In the genomic region with DNA sequence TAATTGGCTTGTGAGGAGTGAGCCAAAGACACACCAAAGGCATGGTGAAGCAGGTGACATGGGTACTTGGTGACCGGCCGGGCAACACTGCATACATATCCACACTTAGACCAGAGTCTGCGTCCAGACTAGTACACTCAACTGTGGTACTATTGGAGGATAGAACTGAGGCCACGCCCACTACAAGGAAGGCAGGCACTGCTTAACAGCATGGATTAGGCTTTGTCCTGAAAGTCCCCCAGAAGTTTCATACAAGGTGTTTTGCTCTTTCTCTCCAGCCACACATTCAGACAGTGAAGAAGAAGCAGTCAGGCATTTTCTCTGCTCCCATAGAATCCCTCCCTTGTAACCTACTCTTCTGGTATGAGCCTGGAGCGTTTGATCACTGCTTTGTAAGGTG, we compare ENCODE assay signal across 8 mouse cellular contexts. TPM values are rescaled to one million over a fixed set of nuclear protein-coding genes. Genes with fewer than 3 reads are reported as not detected.
DNase-seq lines count a peak whose midpoint lies in the region; ATAC-seq and TF ChIP-seq lines count a peak whose summit lies in the region.

No protein-coding gene starts in this region.

- H3K4me3 ChIP-seq in limb, embryonic 14.5 days (replicated peaks; ENCODE audit: low read length) = peak overlapping the region; percentile 57
- peak overlapping the region; percentile 64 for H3K4me3 ChIP-seq in midbrain, embryonic 14.5 days (replicated peaks; ENCODE audit: low read depth, low read length)

- peak; percentile 64; the same call in 1 of the 2 replicates for TF ChIP-seq POLR2A in limb, embryonic 14.5 days (IDR thresholded peaks at IDR 0.05; ENCODE audit: borderline replicate concordance, extremely low read depth, insufficient read depth, insufficient read length)

- peaks cover 4% of the 10 kb centered on the region for H3K4me1 ChIP-seq in limb, embryonic 14.5 days (ENCODE audit: control insufficient read depth, insufficient read depth, low read length)
- peaks cover 2% of the 10 kb centered on the region; the same call in 1 of the 2 replicates for H3K4me1 ChIP-seq in midbrain, embryonic 14.5 days (ENCODE audit: control insufficient read depth, insufficient read depth, low read length)

- ATAC-seq in limb, embryonic 14.5 days (ENCODE audit: low FRiP score, low read depth) = peak; percentile 53
- ATAC-seq in midbrain, embryonic 14.5 days (ENCODE audit: low FRiP score, low TSS enrichment) = peak; percentile 81

- 1% methylated on average over 5 of the region's 5 CpGs for WGBS in limb, embryonic 14.5 days
- 2% methylated on average over 5 of the region's 5 CpGs for WGBS in midbrain, embryonic 14.5 days

- peak; percentile 6 to 18 for DNase-seq in gastrocnemius, adult 8-10 months (ENCODE audit: low spot score in 2 of 2)
- no peak for DNase-seq in gastrocnemius, adult 18-20 months (ENCODE audit: low spot score)
- peak; percentile 32 to 35 for DNase-seq in cerebellum, postnatal 36 days
- peak; percentile 23 for DNase-seq in gastrocnemius, postnatal 10 days
- DNase-seq in hindlimb bud, embryonic 11.5 days (ENCODE audit: extremely low spot score, low read depth, low spot score) = peak; percentile 54
- peak; percentile 85 for DNase-seq in limb, embryonic 14.5 days (ENCODE audit: low spot score)
- DNase-seq in midbrain, embryonic 14.5 days = peak; percentile 84
- peak; percentile 54 to 60 for DNase-seq in spleen, postnatal 36 days (ENCODE audit: low spot score in 2 of 2)

- H3K9ac ChIP-seq in limb, embryonic 14.5 days (ENCODE audit: low read depth, low read length, severe bottlenecking) = peak overlapping the region; percentile 78
- H3K9ac ChIP-seq in midbrain, embryonic 14.5 days (replicated peaks; ENCODE audit: low read length) = peak overlapping the region; percentile 89

- H3K9me3 ChIP-seq in limb, embryonic 14.5 days (ENCODE audit: control insufficient read depth, low read length) = no peaks in the 10 kb centered on the region
- no peaks in the 10 kb centered on the region for H3K9me3 ChIP-seq in midbrain, embryonic 14.5 days (ENCODE audit: control insufficient read depth, low read length)

- peaks cover 28% of the 10 kb centered on the region for H3K36me3 ChIP-seq in limb, embryonic 14.5 days (ENCODE audit: control insufficient read depth, insufficient read depth, low read length)
- H3K36me3 ChIP-seq in midbrain, embryonic 14.5 days (ENCODE audit: control insufficient read depth, insufficient read depth, low read length) = peaks cover 25% of the 10 kb centered on the region

- H3K27ac ChIP-seq in limb, embryonic 14.5 days (replicated peaks; ENCODE audit: low read depth, low read length) = peak overlapping the region; percentile 95
- peak overlapping the region; percentile 92 for H3K27ac ChIP-seq in midbrain, embryonic 14.5 days (replicated peaks; ENCODE audit: low read depth, low read length)

- peak overlapping the region; percentile 89 for H3K4me2 ChIP-seq in limb, embryonic 14.5 days (replicated peaks; ENCODE audit: low read depth, low read length, severe bottlenecking)
- H3K4me2 ChIP-seq in midbrain, embryonic 14.5 days (ENCODE audit: low read length) = peak overlapping the region; percentile 74

- H3K27me3 ChIP-seq in limb, embryonic 14.5 days (ENCODE audit: control insufficient read depth, insufficient read depth, low read length) = no peaks in the 10 kb centered on the region
- H3K27me3 ChIP-seq in midbrain, embryonic 14.5 days (ENCODE audit: control insufficient read depth, insufficient read depth, low read length) = no peaks in the 10 kb centered on the region

RNA-seq across cellular contexts. Expression of gene Gtf3c6, which starts 1.2 kb away (rescaled TPM):
- 10 to 100 TPM; 19.8 to 32.6 (median 25.5) TPM for total RNA-seq in gastrocnemius, adult 8-10 months (2022)
- 10 to 100 TPM; 27.1 to 34.8 TPM for total RNA-seq in gastrocnemius, adult 18-20 months (2021)
- total RNA-seq in gastrocnemius, postnatal 10 days (2021) = 10 to 100 TPM; 28.2 to 30.1 TPM
- polyA plus RNA-seq in limb, embryonic 14.5 days (2012; rRNA removed) = 25.2 and 47.9 TPM in 2 replicates
- 88.6 and 91.4 TPM in 2 replicates for polyA plus RNA-seq in limb, embryonic 14.5 days (2014; fragmentation: Nextera tagmentation; extraction: Ambion mirVana)
- 86.6 and 91.5 TPM in 2 replicates for polyA plus RNA-seq in midbrain, embryonic 14.5 days (2014; fragmentation: Nextera tagmentation; extraction: Ambion mirVana)

RNA-seq across cellular contexts. Expression of gene Rpf2, which starts 9.9 kb away (rescaled TPM):
- total RNA-seq in gastrocnemius, adult 8-10 months (2022) = 10 to 100 TPM; 14.0 to 19.3 (median 18.6) TPM
- 10 to 100 TPM; 15.6 to 16.1 TPM for total RNA-seq in gastrocnemius, adult 18-20 months (2021)
- total RNA-seq in gastrocnemius, postnatal 10 days (2021) = 10 to 100 TPM; 18.7 to 20.3 TPM
- 16.8 and 25.0 TPM in 2 replicates for polyA plus RNA-seq in limb, embryonic 14.5 days (2012; rRNA removed)
- 54.5 TPM in 2 replicates for polyA plus RNA-seq in limb, embryonic 14.5 days (2014; fragmentation: Nextera tagmentation; extraction: Ambion mirVana)
- 68.2 and 73.7 TPM in 2 replicates for polyA plus RNA-seq in midbrain, embryonic 14.5 days (2014; fragmentation: Nextera tagmentation; extraction: Ambion mirVana)

RNA-seq across cellular contexts. Expression of gene Amd1, which starts 45.3 kb away (rescaled TPM):
- total RNA-seq in gastrocnemius, adult 8-10 months (2022) = 100 to 1,000 TPM; 105 to 912 (median 433) TPM
- total RNA-seq in gastrocnemius, adult 18-20 months (2021) = 100 to 1,000 TPM; 133 to 436 TPM
- 10 to 100 TPM; 16.7 to 21.3 TPM for total RNA-seq in gastrocnemius, postnatal 10 days (2021)
- 51.6 and 58.0 TPM in 2 replicates for polyA plus RNA-seq in limb, embryonic 14.5 days (2012; rRNA removed)
- polyA plus RNA-seq in limb, embryonic 14.5 days (2014; fragmentation: Nextera tagmentation; extraction: Ambion mirVana) = 56.3 and 59.8 TPM in 2 replicates
- 37.4 and 46.0 TPM in 2 replicates for polyA plus RNA-seq in midbrain, embryonic 14.5 days (2014; fragmentation: Nextera tagmentation; extraction: Ambion mirVana)

Comparison
In these comparisons a context has a peak if more than half of its experiments do, and no peak if none do; other contexts are left out.
1. RNA of gene Amd1, which starts 45.3 kb away (total RNA-seq): 105 to 912 TPM in gastrocnemius, adult 8-10 months and 133 to 436 TPM in gastrocnemius, adult 18-20 months; 16.7 to 21.3 TPM in gastrocnemius, postnatal 10 days; every median in the first group is over 4 times any median in the second.